Mouse (Mus musculus) intestine, embryonic 16.5 days (tissue): ENCODE data around the gene Sdf4. TPM values are rescaled to one million over a fixed set of nuclear protein-coding genes. Genes with fewer than 3 reads are reported as not detected.

ENCODE experiments used
- ATAC-seq: fragments of 200-750 bp; cut with Nextera tagmentation; 2 replicates; pipeline ENCODE4 v1.8.0; 2017; ENCODE audit warnings: moderate TSS enrichment, moderate library complexity
- H3K27ac ChIP-seq: fragments of 300-500 bp; sonication (generic); 2 replicates; pipeline ENCODE4 v1.5.1; 2014; ENCODE audit warnings: mild to moderate bottlenecking, low read length
- H3K27me3 ChIP-seq: fragments of 300-500 bp; sonication (generic); replicated peaks from 2 replicates; pipeline ENCODE4 v1.6.1; 2014; ENCODE audit warnings: low read length, control low read depth, mixed read lengths; ENCODE audit not compliant: control insufficient read depth, insufficient read depth
- H3K36me3 ChIP-seq: fragments of 300-500 bp; sonication (generic); 2 replicates; pipeline ENCODE4 v1.6.1; 2014; ENCODE audit warnings: low read length, control low read depth; ENCODE audit not compliant: control insufficient read depth, insufficient read depth
- H3K4me1 ChIP-seq: fragments of 300-500 bp; sonication (generic); 2 replicates; pipeline ENCODE4 v1.6.1; 2014; ENCODE audit warnings: low read length, control low read depth, mixed read lengths; ENCODE audit not compliant: control insufficient read depth, insufficient read depth
- H3K4me2 ChIP-seq: fragments of 300-500 bp; sonication (generic); 2 replicates; pipeline ENCODE4 v1.6.1; 2014; ENCODE audit warnings: low read depth, low read length, control low read depth
- H3K4me3 ChIP-seq: fragments of 300-500 bp; sonication (generic); 2 replicates; pipeline ENCODE4 v1.5.1; 2014; ENCODE audit warnings: mild to moderate bottlenecking, low read length
- H3K9ac ChIP-seq: fragments of 300-500 bp; sonication (generic); 2 replicates; pipeline ENCODE4 v1.6.1; 2014; ENCODE audit warnings: low read depth, low read length
- H3K9me3 ChIP-seq: fragments of 300-500 bp; sonication (generic); 2 replicates; pipeline ENCODE4 v1.6.1; 2016; ENCODE audit warnings: low read length, control low read depth; ENCODE audit not compliant: control insufficient read depth
- WGBS: fragments of 180-500 bp; shearing (Covaris S2); extraction: QIAGEN DNeasy Blood & Tissue Kit; methylation state at CpG from one replicate; pipeline ENCODE4 v1.1.7; 2014; 5-methylcytosine and 5-hydroxymethylcytosine counted together
- polyA plus RNA-seq: library from polyadenylated mRNA; unstranded; fragments of >200 nt; fragmentation: Nextera tagmentation; extraction: Ambion mirVana; gene quantifications from 2 replicates; pipeline ENCODE4 v1.2.1, GENCODE M21; 2015

The Sdf4 gene
- polyA plus RNA-seq, 1 experiment from 2014 or later: 171 TPM

- no peaks in the 10 kb centered on the region; the same call in 1 of the 2 replicates for H3K36me3 ChIP-seq
- no peak for ATAC-seq
- no peak overlapping the region for H3K27ac ChIP-seq
- H3K4me2 ChIP-seq: 0 out of 2 replicates have a peak overlapping the region, but pooled peaks have one; percentile 33
- H3K9me3 ChIP-seq: no peaks in the 10 kb centered on the region
- WGBS: 28% methylated on average over 25 of the region's 25 CpGs
- H3K4me1 ChIP-seq: peaks cover 22% of the 10 kb centered on the region
- H3K9ac ChIP-seq: no peak overlapping the region
- H3K27me3 ChIP-seq: peaks cover 9% of the 10 kb centered on the region; the same call in 1 of the 2 replicates
- peak overlapping the region; percentile 16 for H3K4me3 ChIP-seq
These were observed 42.2 kb downstream of the Sdf4 start for GRCm38 (mm10) chr4:156034901-156035300.

- Histone ChIP-seq H3K9me3 (no peaks in the 10 kb centered on the region), H3K27me3 (no peaks in the 10 kb centered on the region), H3K9ac (no peak overlapping the region), H3K4me2 (no peak overlapping the region), H3K4me3 (no peak overlapping the region), H3K4me1 (no peaks in the 10 kb centered on the region), H3K27ac (no peak overlapping the region), H3K36me3 (no peaks in the 10 kb centered on the region)
- WGBS: 57% methylated on average over 5 of the region's 5 CpGs
- ATAC-seq: peak; percentile 43
These were observed 52.1 kb downstream of the Sdf4 start for GRCm38 (mm10) chr4:156044754-156045153.

GRCm38 (mm10) chr4:156049779-156050178, 57.1 kb downstream of the Sdf4 start:
- Histone ChIP-seq H3K36me3 (no peaks in the 10 kb centered on the region), H3K9ac (no peak overlapping the region), H3K4me1 (peaks cover 12% of the 10 kb centered on the region; the same call in 1 of the 2 replicates), H3K27ac (no peak overlapping the region), H3K27me3 (no peaks in the 10 kb centered on the region), H3K4me2 (no peak overlapping the region), H3K4me3 (no peak overlapping the region), H3K9me3 (no peaks in the 10 kb centered on the region)
- no peak for ATAC-seq
- WGBS: 60% methylated on average over 3 of the region's 3 CpGs

- Histone ChIP-seq H3K9ac (no peak overlapping the region; the same call in 1 of the 2 replicates), H3K36me3 (no peaks in the 10 kb centered on the region), H3K27ac (no peak overlapping the region), H3K4me2 (no peak overlapping the region), H3K4me3 (no peak overlapping the region), H3K27me3 (no peaks in the 10 kb centered on the region), H3K9me3 (no peaks in the 10 kb centered on the region), H3K4me1 (peaks cover 17% of the 10 kb centered on the region; the same call in 1 of the 2 replicates)
- WGBS: 55% methylated on average over 6 of the region's 6 CpGs
- ATAC-seq: no peak
These were observed 57.8 kb downstream of the Sdf4 start for GRCm38 (mm10) chr4:156050391-156050980.

- no peaks in the 10 kb centered on the region for H3K36me3 ChIP-seq
- no peak overlapping the region for H3K4me2 ChIP-seq
- H3K9me3 ChIP-seq: no peaks in the 10 kb centered on the region
- WGBS: 74% methylated on average over 4 of the region's 4 CpGs
- no peaks in the 10 kb centered on the region for H3K27me3 ChIP-seq
- H3K4me3 ChIP-seq: no peak overlapping the region
- H3K9ac ChIP-seq: 0 out of 2 replicates have a peak overlapping the region, but pooled peaks have one; percentile 14
- H3K4me1 ChIP-seq: peaks cover 19% of the 10 kb centered on the region; the same call in 1 of the 2 replicates
- peak overlapping the region; percentile 86; the same call in 1 of the 2 replicates for H3K27ac ChIP-seq
- no peak for ATAC-seq
These were observed 60.4 kb downstream of the Sdf4 start for GRCm38 (mm10) chr4:156053113-156053512.

GRCm38 (mm10) chr4:156054130-156054529, 61.5 kb downstream of the Sdf4 start:
- Histone ChIP-seq H3K27me3 (no peaks in the 10 kb centered on the region), H3K9ac (0 out of 2 replicates have a peak overlapping the region, but pooled peaks have one; percentile 14), H3K36me3 (no peaks in the 10 kb centered on the region), H3K4me3 (no peak overlapping the region; the same call in 1 of the 2 replicates), H3K9me3 (no peaks in the 10 kb centered on the region), H3K4me1 (peaks cover 19% of the 10 kb centered on the region; the same call in 1 of the 2 replicates), H3K4me2 (peak overlapping the region; percentile 39), H3K27ac (peak overlapping the region; percentile 86)
- ATAC-seq: peak; percentile 81
- 62% methylated on average over 4 of the region's 4 CpGs for WGBS

- 76% methylated on average over 6 of the region's 6 CpGs for WGBS
- no peaks in the 10 kb centered on the region for H3K36me3 ChIP-seq
- no peaks in the 10 kb centered on the region for H3K27me3 ChIP-seq
- H3K4me1 ChIP-seq: peaks cover 19% of the 10 kb centered on the region; the same call in 1 of the 2 replicates
- ATAC-seq: peak; percentile 65
- H3K27ac ChIP-seq: peak overlapping the region; percentile 86
- peak overlapping the region; percentile 59 for H3K4me3 ChIP-seq
- H3K9me3 ChIP-seq: no peaks in the 10 kb centered on the region
- H3K4me2 ChIP-seq: peak overlapping the region; percentile 39
- peak overlapping the region; percentile 68 for H3K9ac ChIP-seq
These were observed 61.9 kb downstream of the Sdf4 start for GRCm38 (mm10) chr4:156054606-156055005.

- Histone ChIP-seq H3K9me3 (no peaks in the 10 kb centered on the region), H3K4me3 (peak overlapping the region; percentile 59), H3K27me3 (no peaks in the 10 kb centered on the region), H3K4me2 (peak overlapping the region; percentile 39), H3K36me3 (no peaks in the 10 kb centered on the region), H3K9ac (peak overlapping the region; percentile 68), H3K27ac (peak overlapping the region; percentile 86), H3K4me1 (peaks cover 21% of the 10 kb centered on the region; the same call in 1 of the 2 replicates)
- ATAC-seq: no peak
- WGBS: 77% methylated on average over 5 of the region's 5 CpGs
These were observed 62.5 kb downstream of the Sdf4 start for GRCm38 (mm10) chr4:156055173-156055572.

GRCm38 (mm10) chr4:156057702-156058101, 65.0 kb downstream of the Sdf4 start:
- H3K27ac ChIP-seq: peak overlapping the region; percentile 79
- no peaks in the 10 kb centered on the region for H3K9me3 ChIP-seq
- peak overlapping the region; percentile 59 for H3K4me3 ChIP-seq
- no peaks in the 10 kb centered on the region for H3K27me3 ChIP-seq
- H3K36me3 ChIP-seq: no peaks in the 10 kb centered on the region
- ATAC-seq: no peak
- peak overlapping the region; percentile 68 for H3K9ac ChIP-seq
- peaks cover 22% of the 10 kb centered on the region; the same call in 1 of the 2 replicates for H3K4me1 ChIP-seq
- peak overlapping the region; percentile 39 for H3K4me2 ChIP-seq
- 48% methylated on average over 10 of the region's 10 CpGs for WGBS
